Mouse (Mus musculus) bone marrow macrophage, adult 2 months (primary cell): Measurements from ENCODE around the gene Fbxo3. TPM values are rescaled to one million over a fixed set of nuclear protein-coding genes. Genes with fewer than 3 reads are reported as not detected.

Experiments used
- H3K27ac ChIP-seq: 2 replicates; pipeline ENCODE4 v1.5.1; 2012; ENCODE audit warnings: low read depth, low read length; ENCODE audit not compliant: insufficient read depth
- H3K4me1 ChIP-seq: 2 replicates; pipeline ENCODE4 v1.6.1; 2012; ENCODE audit warnings: low read length; ENCODE audit not compliant: control insufficient read depth, insufficient read depth
- H3K4me3 ChIP-seq: 2 replicates; pipeline ENCODE4 v1.5.1; 2012; ENCODE audit warnings: mild to moderate bottlenecking, low read length, moderate library complexity; ENCODE audit not compliant: insufficient read depth
- CTCF ChIP-seq: IDR thresholded peaks from 2 replicates; pipeline ENCODE4 v1.5.1; 2012; ENCODE audit warnings: low read depth, mild to moderate bottlenecking, low read length, moderate library complexity
- POLR2A ChIP-seq: IDR thresholded peaks from 2 replicates; pipeline ENCODE4 v1.6.1; 2012; ENCODE audit warnings: mild to moderate bottlenecking, low read depth, low read length, borderline replicate concordance
- polyA plus RNA-seq: library from polyadenylated mRNA; stranded (reverse); fragments of >200 nt; gene quantifications from 2 replicates; pipeline ENCODE4 v1.2.4, GENCODE M21; 2012; ENCODE audit not compliant: missing spikeins, insufficient read depth, insufficient read length

Fbxo3 gene
- polyA plus RNA-seq, 1 experiment = 43.2 TPM

DNA sequence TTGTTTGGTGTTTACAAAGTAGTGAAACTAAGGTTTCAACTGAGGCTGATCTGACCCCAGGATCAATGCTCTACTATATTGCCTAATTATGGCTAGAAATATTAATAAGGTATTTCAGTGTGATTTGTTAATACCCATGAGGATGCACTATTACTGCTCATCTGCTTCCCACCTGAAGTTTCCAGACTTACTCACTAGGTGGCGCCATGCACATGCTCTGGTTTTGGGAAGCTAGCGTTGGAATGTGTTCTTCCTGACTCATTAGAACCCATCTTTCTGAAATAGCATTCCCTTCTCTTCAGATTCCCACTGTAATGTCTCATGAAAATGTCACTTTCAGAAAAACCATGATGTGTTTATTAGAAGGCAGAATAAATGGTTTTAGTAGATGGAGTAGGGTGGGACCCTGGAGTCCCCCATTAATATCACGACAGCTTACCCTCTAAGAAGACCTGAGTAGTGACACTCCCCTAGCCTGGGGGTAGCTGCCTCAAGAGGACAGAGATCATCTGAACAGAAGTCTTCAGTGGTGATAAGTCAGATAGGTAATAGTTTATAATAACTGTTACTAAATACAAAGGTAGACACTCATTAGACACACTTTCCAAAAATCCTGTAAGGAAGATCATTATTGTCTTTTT lies 7.4 kb downstream of the Fbxo3 start:
- Histone ChIP-seq H3K27ac (no peak overlapping the region), H3K4me3 (no peak overlapping the region), H3K4me1 (no peaks in the 10 kb centered on the region)
- TF ChIP-seq CTCF (no peak), POLR2A (no peak)

DNA sequence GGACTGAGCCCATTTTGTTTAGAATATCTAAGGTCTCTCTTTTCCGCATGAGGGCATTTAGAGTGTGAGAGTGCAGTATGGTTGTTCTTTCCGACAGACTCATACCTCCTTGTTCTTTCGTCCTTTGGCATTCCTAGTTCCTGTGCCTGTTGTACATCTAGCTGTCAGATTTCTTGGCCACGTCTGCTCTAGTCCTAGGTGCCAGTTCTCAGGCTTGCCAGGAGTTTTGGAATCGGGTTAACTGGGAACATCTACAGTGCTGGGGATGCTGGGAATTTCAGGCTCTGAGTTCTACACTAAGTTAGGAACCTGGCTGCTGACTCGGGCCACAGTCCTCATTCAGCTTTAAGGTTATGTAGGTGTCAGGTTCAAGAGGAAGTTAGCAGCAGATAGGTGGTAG lies 8.1 kb downstream of the Fbxo3 start:
- TF ChIP-seq CTCF (no peak), POLR2A (no peak)
- no peak overlapping the region for H3K27ac ChIP-seq
- no peak overlapping the region for H3K4me3 ChIP-seq
- no peaks in the 10 kb centered on the region for H3K4me1 ChIP-seq

DNA sequence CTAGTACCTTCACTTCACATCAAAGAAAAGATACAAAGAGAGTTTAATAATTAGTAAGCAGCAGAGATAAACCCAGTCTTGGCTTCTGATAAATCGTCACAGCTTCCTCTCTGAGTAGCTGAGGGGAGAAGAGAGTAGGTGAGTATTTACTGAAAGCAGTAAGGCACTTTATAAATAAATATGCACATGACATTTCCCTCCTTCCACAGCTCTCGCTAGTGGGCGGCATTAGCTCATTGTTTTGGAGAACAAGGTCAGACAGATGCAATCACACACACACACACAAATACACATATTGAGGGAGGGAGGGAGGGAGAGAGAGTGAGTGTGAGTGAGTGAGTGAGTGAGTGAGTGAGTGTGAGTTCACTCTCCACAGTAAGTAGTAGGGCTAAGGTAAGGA lies 8.8 kb downstream of the Fbxo3 start:
- H3K27ac ChIP-seq = no peak overlapping the region
- TF ChIP-seq POLR2A = no peak
- no peak for TF ChIP-seq CTCF
- peaks cover under 1% of the 10 kb centered on the region for H3K4me1 ChIP-seq
- H3K4me3 ChIP-seq = no peak overlapping the region

DNA sequence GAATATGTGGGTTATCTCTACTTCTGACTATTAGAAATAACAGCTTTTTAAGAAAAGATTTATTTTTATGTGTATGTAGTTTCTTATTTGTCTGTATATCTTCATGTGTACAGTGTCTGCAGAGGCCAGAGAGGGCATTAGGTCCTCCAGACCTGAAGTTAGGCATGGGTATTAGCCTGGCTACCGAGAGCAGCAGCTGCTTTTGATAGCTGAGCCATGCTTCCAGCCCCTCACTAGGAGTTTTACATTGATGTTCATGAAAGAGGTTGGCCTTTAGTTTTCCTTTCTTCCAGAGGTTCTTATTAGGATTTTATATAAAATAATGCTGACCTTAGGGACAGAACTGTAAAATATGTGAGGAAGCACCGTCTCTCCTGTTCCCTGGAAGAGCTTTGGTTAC lies 10.7 kb downstream of the Fbxo3 start:
- no peak overlapping the region for H3K27ac ChIP-seq
- H3K4me3 ChIP-seq = no peak overlapping the region
- peaks cover 5% of the 10 kb centered on the region for H3K4me1 ChIP-seq
- TF ChIP-seq POLR2A (no peak), CTCF (no peak)

DNA sequence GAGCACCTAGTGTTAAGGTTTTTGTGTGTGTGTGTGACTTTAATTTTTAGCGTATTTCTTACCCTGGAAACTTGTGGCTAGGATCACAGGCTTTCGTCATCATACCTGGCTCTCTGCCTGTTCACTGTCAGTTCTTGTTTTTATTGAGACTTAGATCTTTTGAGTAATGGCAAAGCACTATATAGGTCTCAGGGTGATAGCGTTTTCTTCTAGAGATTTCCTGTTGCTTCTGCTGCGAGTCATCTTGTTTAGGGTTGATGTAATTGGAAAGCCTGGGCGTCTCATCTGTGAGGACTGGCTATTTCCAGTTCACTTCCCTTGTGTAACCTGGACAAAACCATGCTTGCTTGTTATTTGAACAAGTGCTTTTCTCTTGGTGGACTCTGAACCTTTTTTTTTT lies 14.1 kb downstream of the Fbxo3 start:
- TF ChIP-seq POLR2A (no peak), CTCF (no peak)
- peaks cover 5% of the 10 kb centered on the region for H3K4me1 ChIP-seq
- no peak overlapping the region for H3K4me3 ChIP-seq
- H3K27ac ChIP-seq = no peak overlapping the region

DNA sequence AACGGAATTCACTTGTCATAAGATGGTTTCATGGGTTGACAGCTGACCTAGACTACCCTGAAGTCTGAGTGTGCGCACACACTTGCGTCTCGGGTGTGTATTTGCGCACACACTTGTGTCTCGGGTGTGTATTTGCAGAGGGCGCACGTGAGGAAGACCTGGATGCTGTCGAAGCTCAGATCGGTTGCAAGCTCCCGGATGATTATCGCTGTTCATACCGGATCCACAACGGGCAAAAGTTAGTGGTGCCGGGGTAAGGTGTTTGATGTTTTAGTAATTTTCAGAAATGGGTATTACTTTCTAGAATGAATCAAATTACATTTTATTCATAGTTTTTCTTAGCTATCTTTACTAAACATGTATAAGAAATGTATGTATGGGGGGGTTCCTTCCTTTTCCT lies 15.2 kb downstream of the Fbxo3 start:
- no peak overlapping the region for H3K4me3 ChIP-seq
- no peak for TF ChIP-seq CTCF
- TF ChIP-seq POLR2A = no peak

DNA sequence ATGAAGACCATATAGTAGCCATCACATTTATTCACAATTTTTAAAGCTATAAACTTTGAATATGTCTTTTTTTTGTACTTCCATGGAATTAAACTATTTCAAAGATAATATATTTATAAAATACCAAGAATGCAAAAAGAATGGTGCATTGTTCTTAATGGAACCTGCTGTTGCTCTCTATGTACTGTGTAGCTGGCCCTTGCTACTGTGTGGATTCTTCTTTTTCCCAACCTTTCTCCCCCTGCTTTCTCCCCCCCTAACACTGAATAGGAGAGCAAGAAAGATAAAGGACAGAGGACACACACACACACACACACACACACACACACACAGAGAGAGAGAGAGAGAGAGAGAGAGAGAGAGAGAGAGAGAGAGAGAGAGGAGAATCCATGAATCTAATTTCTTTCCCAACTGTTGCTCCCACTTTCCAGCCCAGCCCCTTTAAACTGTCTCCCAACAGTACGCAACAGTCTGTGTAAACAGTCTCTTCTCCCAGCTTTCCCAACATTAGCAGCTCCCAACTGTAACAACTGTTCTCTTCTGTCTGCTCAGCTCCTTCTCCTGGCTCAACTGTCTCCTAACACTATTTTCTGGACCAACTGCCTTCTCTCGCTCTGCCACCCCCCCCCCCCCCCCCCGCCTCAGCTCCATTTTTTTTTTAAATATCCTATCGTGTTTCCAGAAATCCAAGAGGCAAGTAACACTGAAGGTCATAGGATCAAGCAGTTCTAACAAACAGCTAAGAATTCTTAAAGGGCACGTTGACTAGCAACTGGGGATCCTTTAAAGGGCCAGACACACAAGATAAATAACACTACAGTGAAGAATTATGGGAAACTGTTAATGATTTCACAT lies 16.3 kb downstream of the Fbxo3 start:
- no peak overlapping the region for H3K27ac ChIP-seq
- no peak for TF ChIP-seq CTCF
- no peak for TF ChIP-seq POLR2A
- H3K4me1 ChIP-seq = peaks cover 5% of the 10 kb centered on the region

More for the DNA sequence above, 15.2 kb downstream of the Fbxo3 start:
- no peak overlapping the region for H3K27ac ChIP-seq
- peaks cover 5% of the 10 kb centered on the region for H3K4me1 ChIP-seq

DNA sequence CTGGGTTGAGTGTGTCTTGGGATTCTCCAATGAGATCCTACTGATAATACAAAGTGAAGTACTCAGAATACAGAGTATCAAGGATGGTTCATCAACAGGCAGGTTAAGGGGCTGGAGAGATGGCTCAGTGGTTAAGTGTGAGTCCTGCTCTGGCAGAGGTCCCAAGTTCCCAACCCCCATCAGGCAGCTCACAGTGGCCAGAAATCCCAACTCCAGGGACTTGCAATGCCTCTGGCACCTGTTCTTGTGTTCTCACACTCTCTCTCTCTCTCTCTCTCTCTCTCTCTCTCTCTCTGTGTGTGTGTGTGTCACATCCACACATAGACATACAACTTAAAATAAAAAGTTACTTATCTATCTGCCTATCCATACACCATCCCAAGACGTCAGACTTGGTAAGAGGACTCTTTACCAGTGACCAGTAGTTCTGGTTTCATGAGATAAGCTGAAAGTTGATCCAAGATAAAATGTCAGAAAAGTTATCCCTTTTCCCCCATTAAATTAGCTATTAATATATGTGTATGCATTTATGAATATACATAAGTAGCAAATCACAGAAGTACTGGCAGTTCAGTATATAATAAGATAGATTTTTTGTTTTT lies 17.1 kb downstream of the Fbxo3 start:
- Histone ChIP-seq H3K4me1 (peaks cover 5% of the 10 kb centered on the region), H3K27ac (no peak overlapping the region), H3K4me3 (no peak overlapping the region)
- no peak for TF ChIP-seq POLR2A
- no peak for TF ChIP-seq CTCF

More for the DNA sequence above, 16.3 kb downstream of the Fbxo3 start:
- no peak overlapping the region for H3K4me3 ChIP-seq

DNA sequence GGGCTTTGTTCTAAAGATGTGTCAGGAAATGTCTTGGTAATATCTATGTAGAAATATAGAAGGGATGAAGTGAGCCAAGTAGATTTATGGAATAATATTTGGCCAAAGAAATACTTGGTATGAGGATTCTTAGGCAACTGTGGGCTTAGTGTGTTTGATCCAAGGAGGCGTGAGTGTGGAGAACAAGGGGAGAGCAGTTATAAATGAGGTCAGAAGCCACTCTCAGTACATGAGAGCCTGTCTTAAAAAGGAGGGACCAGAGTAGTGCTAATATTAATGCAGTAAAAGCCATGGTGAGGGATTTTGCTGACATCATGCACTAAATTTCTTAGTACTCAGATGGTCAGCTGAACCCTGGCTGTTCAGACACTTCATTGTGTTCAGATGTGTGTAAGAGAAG lies 30.9 kb downstream of the Fbxo3 start:
- no peak overlapping the region for H3K27ac ChIP-seq
- H3K4me3 ChIP-seq = no peak overlapping the region
- peaks cover 4% of the 10 kb centered on the region for H3K4me1 ChIP-seq
- no peak for TF ChIP-seq POLR2A
- TF ChIP-seq CTCF = no peak

DNA sequence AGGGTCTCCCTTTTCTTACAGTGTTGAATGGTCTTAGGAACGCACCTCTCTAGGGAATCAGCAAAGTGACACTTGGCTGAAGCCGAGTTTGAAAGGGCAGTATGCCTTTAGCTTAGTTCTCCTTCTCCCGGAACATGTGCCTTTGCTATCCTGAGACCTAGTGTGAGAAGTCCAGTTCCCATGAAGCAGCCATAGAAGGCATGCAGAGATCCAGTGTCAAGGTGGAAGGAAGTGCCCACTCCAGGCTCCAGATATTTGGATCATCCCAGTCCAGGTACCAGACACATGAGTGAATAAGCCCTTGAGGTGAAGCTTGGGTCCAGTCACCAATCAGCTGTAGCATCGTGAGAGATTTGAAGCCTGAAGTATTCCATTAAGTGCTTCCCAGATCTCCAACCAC lies 31.4 kb downstream of the Fbxo3 start:
- Histone ChIP-seq H3K4me3 (no peak overlapping the region), H3K4me1 (peaks cover 4% of the 10 kb centered on the region), H3K27ac (no peak overlapping the region)
- TF ChIP-seq POLR2A = no peak
- TF ChIP-seq CTCF = no peak
